In the genomic region with DNA sequence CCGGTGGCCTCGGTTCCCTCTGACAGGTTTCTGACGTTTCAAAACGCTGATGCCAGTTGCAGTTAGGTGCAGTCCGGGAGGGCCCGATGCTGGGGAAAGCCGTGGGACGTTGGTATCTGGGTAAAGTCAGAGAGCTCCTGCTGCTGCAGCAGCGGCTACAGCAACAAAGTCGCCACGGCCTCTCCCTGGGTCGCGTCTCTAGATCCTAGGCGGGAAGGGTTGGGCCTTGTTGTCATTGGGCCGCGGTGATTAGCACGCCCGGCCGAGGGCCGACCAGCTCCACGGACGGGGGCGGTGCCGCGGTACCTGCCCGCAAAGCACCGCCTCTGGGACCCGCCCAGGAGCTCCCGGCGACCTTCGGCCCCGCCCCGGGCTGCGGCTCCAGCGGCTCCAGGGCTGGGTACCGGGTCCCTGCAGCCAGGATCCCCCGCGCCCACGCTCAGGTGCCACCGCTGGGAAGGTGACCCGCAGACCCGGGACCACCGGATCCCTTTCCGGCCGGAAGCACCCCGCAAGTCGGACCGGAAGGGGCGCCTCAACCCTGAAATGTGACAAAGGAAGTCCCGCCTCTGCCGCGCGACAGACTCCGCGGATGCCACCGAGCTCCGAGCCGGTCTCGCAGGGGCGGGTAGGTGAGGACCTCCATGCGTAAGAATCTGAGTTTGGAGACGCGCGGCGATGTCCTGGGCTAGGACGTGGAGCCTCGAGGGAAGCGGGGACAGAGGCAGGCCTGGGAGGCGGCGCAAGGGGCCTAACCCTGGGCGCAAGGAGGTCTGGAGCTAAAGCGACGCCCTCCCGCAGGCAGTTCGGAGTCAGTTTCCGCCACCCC, we compare ENCODE assay signal across 8 mouse cellular contexts. TPM values are rescaled to one million over a fixed set of nuclear protein-coding genes. Genes with fewer than 3 reads are reported as not detected.
DNase-seq lines count a peak whose midpoint lies in the region; ATAC-seq lines count a peak whose summit lies in the region.

TSS of gene Rgp1 (plus strand) at position 340 of the 829 bp plus-strand sequence.
TSS of gene Gba2 (minus strand) at position 498 of the 829 bp plus-strand sequence.

- H3K4me1 ChIP-seq in embryonic facial prominence, embryonic 10.5 days = peaks cover 43% of the 10 kb centered on the region
- H3K4me1 ChIP-seq in midbrain, embryonic 11.5 days (ENCODE audit: control insufficient read depth, insufficient read depth, low read length) = peaks cover 31% of the 10 kb centered on the region

- peak within 1 kb of the TSS; percentile 92 for H3K9ac ChIP-seq in midbrain, embryonic 11.5 days (ENCODE audit: low read length)

- H3K27me3 ChIP-seq in embryonic facial prominence, embryonic 10.5 days (replicated peaks; ENCODE audit: low read depth, poor library complexity, severe bottlenecking) = no peaks in the 10 kb centered on the region
- H3K27me3 ChIP-seq in midbrain, embryonic 11.5 days (ENCODE audit: control insufficient read depth, insufficient read depth, low read length) = no peaks in the 10 kb centered on the region

- intact Hi-C loops in left cerebral cortex, postnatal 4 days (cut with DNase I) = no loop called here

- peak within 1 kb of the TSS; percentile 97 for H3K4me2 ChIP-seq in midbrain, embryonic 11.5 days

- ATAC-seq in granulocyte monocyte progenitor cell, adult 5-6 weeks (replicated peaks; ENCODE audit: poor library complexity, severe bottlenecking) = peak; percentile 86
- ATAC-seq in midbrain, embryonic 11.5 days (ENCODE audit: low FRiP score) = peak; percentile 91

- peak; percentile 95 for DNase-seq in adrenal gland, postnatal 14 days
- peak; percentile 89 for DNase-seq in embryonic facial prominence, embryonic 10.5 days (ENCODE audit: low spot score)
- peak; percentile 93 for DNase-seq in kidney, adult 11 months
- peak; percentile 78 for DNase-seq in left cerebral cortex, postnatal 4 days
- DNase-seq in midbrain, embryonic 11.5 days (ENCODE audit: low spot score, missing footprints) = peak; percentile 97
- peak; percentile 78 for DNase-seq in right cerebral cortex, postnatal 4 days
- DNase-seq in yolk sac, embryonic 10.5 days (ENCODE audit: low spot score) = peak; percentile 91

- peak within 1 kb of the TSS; percentile 95 for H3K4me3 ChIP-seq in embryonic facial prominence, embryonic 10.5 days
- peak within 1 kb of the TSS; percentile 86 for H3K4me3 ChIP-seq in midbrain, embryonic 11.5 days (ENCODE audit: low read depth, low read length)

- H3K36me3 ChIP-seq in embryonic facial prominence, embryonic 10.5 days (replicated peaks) = peaks cover 51% of the 10 kb centered on the region
- peaks cover 8% of the 10 kb centered on the region for H3K36me3 ChIP-seq in midbrain, embryonic 11.5 days (ENCODE audit: control insufficient read depth, insufficient read depth, low read length)

- peak within 1 kb of the TSS; percentile 95 for H3K27ac ChIP-seq in embryonic facial prominence, embryonic 10.5 days (replicated peaks)
- H3K27ac ChIP-seq in midbrain, embryonic 11.5 days (ENCODE audit: low read depth, low read length) = peak within 1 kb of the TSS; percentile 27; the same call in 1 of the 2 replicates

- H3K9me3 ChIP-seq in embryonic facial prominence, embryonic 10.5 days = no peaks in the 10 kb centered on the region
- no peaks in the 10 kb centered on the region for H3K9me3 ChIP-seq in midbrain, embryonic 11.5 days (ENCODE audit: control insufficient read depth, low read length)

- under 1% methylated on average over 76 of the region's 76 CpGs for WGBS in embryonic facial prominence, embryonic 10.5 days
- under 1% methylated on average over 76 of the region's 76 CpGs for WGBS in midbrain, embryonic 11.5 days

RNA-seq across cellular contexts. Expression of gene Rgp1, which starts in this region (rescaled TPM):
- 43.3 and 52.6 TPM in 2 replicates for total RNA-seq in adrenal gland, postnatal 14 days (2021)
- polyA plus RNA-seq in embryonic facial prominence, embryonic 10.5 days (2016; fragmentation: Nextera tagmentation; extraction: Ambion mirVana) = 17.5 and 18.8 TPM in 2 replicates
- total RNA-seq in granulocyte monocyte progenitor cell, adult 5-6 weeks (2014; fragmentation: Nextera tagmentation) = 28.1 and 30.8 TPM in 2 replicates
- 9.9 and 10.9 TPM in 2 replicates for total RNA-seq in granulocyte monocyte progenitor cell, adult 5-6 weeks (2017)
- total RNA-seq in left cerebral cortex, postnatal 4 days (2021) = 10 to 100 TPM; 47.1 to 54.1 TPM
- polyA plus RNA-seq in midbrain, embryonic 11.5 days (2014; fragmentation: Nextera tagmentation; extraction: Ambion mirVana) = 22.0 and 25.2 TPM in 2 replicates

RNA-seq across cellular contexts. Expression of gene Gba2, which starts in this region (rescaled TPM):
- 11.7 and 15.0 TPM in 2 replicates for total RNA-seq in adrenal gland, postnatal 14 days (2021)
- polyA plus RNA-seq in embryonic facial prominence, embryonic 10.5 days (2016; fragmentation: Nextera tagmentation; extraction: Ambion mirVana) = 26.6 and 28.0 TPM in 2 replicates
- total RNA-seq in granulocyte monocyte progenitor cell, adult 5-6 weeks (2014; fragmentation: Nextera tagmentation) = 10.6 and 19.0 TPM in 2 replicates
- 7.8 and 8.4 TPM in 2 replicates for total RNA-seq in granulocyte monocyte progenitor cell, adult 5-6 weeks (2017)
- 10 to 100 TPM; 63.9 to 71.7 TPM for total RNA-seq in left cerebral cortex, postnatal 4 days (2021)
- 24.5 and 26.1 TPM in 2 replicates for polyA plus RNA-seq in midbrain, embryonic 11.5 days (2014; fragmentation: Nextera tagmentation; extraction: Ambion mirVana)

Comparison
In these comparisons a context has a peak if more than half of its experiments do, and no peak if none do; other contexts are left out.
1. Peak in every context shown above with its lines: DNase-seq, ATAC-seq, H3K4me3 ChIP-seq and H3K27ac ChIP-seq.